Mouse (Mus musculus): Measurements from ENCODE around the gene Tmem138.
"Not testable (repeated sequence)": the region's sequence is repeated elsewhere in the genome, so short reads cannot be mapped to it uniquely, and the experiment has no call there.

The Tmem138 gene

DNA sequence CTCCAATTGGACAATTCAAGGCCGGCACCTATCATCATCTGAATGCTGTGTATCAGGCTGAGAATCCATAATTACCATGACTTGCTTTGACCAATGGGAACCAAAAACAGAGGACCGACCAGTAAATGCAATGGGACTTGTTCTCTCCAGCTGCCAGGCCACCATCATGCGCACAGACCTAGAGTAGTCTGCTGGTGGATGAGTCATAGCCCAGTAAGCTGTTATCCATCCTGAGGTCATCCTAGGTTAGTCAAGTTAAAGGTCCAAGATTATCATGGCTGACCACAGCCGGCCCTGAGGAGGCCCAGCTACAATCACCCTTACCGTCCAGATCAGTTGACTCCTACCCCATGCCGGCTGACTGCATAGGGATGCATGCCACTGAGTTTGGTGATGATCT is 7.5 kb downstream of the Tmem138 start:
- no peak for DNase-seq (ENCODE audit: low spot score)

DNA sequence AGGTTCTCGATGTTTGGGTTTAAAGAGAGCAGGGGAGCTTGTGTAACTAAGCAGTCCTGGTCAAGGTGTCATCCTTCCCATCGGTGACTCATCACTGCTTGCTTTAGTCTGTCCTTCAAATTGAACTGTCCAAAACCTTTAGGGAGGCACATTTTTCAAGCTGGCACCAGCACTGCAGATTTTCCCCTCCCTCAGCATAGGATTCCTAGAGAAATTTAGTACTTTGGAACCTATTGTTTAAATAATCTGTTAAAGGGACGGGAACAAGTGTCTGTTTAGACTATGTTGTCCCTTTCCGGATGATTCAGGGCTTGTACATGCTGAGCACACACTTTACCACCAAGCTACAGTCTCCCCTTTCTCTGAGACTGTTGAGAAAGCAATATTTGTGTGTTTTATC is 11.9 kb downstream of the Tmem138 start:
- DNase-seq (ENCODE audit: low spot score) = no peak

DNA sequence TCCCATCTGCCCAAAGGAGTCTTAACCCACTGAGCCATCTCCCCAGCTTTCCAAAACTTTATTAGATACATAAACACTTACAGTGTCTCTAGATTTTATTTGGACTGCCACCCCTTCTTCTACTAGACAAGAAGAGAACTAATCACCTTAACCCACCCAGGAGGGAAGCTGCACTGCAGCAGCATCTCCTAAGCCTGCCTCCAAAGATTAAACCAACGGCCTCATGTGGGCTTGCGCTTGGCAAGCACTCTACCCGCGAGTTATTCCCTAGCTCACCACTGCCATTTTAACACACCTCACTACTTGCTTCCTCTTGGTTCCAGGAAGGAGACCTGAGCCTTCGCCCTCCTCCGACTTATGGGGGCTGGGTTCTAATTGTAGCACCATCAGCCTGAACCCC is 12.9 kb downstream of the Tmem138 start:
- no peak for DNase-seq (ENCODE audit: low spot score)

DNA sequence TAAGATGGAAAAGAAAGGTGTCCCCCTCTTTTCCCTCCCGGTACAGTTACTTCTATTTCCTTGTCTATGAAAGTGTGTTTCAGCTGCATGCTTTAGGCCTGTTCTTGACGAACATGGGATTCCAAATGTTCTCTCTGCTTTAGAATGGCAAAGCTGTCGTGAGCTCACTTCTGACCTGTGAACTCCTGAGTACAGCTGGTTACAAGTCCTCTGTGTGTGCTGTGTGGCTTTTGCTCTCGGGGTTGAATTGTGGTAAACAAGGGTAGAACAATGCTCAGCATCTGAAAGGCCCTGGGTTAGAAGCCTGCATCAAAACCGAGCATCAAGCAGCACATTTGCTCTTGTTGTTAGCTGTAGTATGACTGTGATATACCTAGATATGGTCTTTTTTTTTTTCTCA is 14.8 kb downstream of the Tmem138 start:
- DNase-seq (ENCODE audit: low spot score) = no peak

DNA sequence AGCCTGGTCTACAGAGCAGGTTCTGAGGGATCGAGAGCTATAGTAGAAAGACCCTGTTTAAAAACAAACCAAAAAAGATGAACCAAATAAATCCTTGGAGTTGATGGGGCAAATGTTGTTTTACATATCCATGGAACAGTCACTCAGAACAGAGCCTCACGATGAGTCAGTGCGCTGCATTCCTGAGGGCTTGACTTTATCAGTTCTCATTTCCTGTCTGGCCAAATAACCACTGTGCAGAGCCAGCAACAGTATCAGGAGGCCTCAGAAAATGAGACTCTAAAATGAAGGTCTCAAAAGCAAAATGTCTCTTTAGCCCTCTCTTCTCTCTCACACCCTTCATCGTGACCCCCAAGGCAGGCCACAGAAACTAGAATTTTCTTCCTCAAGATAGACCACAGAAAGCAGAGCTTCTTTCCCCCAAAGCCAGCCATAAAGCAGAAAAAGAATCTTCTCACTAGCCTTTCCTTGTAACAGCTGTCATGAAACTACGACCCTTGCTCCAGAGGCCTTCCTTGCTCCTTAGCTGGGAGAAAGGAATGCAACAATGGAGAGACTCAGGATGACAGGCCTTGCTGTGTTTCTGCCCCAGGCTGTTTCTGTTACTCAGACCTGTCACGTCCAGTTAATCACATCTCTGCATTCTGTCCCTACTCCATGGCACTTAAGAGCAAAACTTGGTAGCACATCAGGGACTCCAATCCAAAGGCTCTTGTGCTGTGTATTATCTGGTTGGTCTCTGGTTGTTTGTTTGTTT is 15.4 kb downstream of the Tmem138 start:
- peak; percentile 46 for DNase-seq (ENCODE audit: low spot score)

DNA sequence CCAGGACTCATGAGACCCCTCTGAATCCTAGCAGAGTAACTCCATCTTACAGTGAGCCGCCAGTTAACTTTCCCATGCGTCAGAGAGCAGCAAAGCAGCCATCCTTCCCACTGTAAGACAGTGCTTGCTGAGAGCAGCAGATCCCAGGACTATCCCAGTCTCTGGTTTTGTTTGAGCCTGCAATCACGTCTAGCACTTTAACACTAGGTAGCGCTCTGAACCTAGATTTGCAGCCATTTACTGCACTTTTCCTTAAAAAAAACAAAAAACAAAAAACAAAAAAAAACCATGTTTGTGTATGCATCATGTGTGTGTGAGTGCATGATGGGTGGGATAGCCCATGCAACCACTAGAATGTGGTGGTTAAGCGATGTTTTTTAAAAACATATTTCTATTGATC is 17.1 kb downstream of the Tmem138 start:
- DNase-seq (ENCODE audit: low spot score) = no peak

DNA sequence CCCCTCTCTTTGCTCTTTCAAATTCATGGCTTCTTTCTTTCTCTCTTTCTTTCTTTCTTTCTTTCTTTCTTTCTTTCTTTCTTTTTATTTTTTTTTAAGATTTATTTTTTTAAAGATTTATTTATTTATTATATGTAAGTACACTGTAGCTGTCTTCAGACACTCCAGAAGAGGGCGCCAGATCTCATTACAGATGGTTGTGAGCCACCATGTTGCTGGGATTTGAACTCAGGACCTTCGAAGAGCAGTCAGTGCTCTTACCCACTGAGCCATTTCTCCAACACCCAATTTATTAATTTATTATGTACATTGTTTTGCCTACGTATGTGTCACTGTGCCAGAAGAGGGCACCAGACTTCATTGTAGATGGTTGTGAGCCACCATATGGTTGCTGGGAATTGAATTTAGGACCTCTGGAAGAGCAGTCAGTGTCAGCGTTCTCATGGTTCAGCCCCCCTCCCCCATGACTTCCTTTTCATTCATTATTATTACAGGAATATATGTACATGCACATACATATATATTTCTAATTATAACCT is 19.3 kb downstream of the Tmem138 start:
- not testable (repeated sequence) for DNase-seq (ENCODE audit: low spot score)

DNA sequence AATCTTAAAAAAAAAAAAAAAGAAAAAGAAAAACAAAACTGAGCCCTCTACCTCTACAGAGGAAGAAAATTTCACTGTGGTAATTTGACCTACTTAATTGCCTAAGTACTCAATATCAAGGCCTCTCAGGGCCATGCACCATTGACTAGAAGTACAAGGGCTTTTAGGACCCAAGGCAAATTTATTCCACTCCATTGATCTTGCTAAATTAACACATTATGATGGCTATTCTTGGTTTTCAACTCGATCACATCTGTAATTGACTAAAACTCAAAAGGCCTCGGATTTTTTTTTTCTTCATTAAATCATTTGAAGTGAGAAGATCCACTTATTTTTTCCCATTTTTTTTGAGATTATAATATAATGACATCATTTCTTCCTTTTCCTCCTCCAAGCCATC is 19.7 kb downstream of the Tmem138 start:
- no peak for DNase-seq (ENCODE audit: low spot score)

DNA sequence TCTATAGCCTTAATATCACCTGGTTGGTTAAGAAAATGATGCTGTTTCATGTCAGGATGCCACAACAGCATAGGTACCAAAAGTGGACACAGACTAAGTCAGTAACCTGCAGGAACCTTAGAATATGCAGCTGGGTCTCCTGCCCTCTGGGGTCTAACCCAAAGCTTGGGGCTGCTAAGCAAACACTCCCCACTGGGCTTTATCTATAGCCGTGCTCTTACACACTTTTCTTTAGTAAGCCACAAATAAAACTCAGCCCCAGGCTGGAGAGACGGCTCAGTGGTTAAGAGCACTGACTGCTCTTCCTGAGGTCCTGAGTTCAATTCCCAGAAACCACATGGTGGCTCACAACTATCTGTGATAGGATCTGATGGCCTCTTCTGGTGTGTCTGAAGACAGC is 20.2 kb downstream of the Tmem138 start:
- no peak for DNase-seq (ENCODE audit: low spot score)

DNA sequence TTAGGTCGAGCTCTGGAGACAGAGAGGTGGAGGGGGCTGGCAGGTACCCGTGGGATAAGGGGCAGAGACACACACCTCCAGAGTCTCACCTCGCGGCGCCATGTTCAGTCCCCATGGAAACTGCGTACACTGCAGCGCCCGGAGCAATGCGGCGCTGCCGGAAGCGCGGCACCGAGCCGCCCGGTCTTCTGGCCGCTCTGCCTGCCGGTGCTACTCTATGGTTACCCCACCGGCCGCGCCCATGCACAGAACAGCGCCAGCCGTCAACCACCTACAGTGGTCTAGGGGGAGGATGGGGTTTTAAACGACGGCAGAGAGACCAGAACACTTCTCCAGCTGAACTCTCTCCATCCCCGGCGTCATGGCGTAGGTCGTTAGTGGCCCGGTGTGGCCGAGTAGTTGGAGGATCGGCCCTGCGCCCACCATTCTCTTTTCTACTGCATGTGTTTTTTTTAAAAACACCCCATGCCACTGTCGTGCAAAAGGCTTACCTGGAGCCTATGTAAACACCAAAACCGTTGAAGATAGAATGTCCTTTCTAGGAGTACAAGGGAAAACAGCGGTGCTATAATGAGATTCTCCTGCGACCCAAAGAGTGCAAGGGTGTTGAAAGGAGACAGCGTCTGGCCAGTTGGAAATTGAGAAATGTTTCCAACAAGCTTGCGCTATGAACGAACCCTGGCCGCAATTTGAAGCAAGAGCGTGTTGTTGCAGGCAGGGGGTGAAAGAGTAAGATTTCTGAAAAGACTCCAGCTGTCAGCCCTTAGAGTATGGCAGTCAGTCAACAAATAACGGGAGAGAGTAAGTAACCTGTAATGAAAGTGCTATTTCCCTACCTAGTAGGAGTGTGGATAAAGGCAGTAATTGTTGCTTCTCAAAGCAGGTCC is 21.3 kb downstream of the Tmem138 start, which contains the start of gene Tmem216:
Tmem216 (minus strand) TSS at position 615 of the 887 bp plus-strand sequence.
- peak; percentile 85 for DNase-seq (ENCODE audit: low spot score)

DNA sequence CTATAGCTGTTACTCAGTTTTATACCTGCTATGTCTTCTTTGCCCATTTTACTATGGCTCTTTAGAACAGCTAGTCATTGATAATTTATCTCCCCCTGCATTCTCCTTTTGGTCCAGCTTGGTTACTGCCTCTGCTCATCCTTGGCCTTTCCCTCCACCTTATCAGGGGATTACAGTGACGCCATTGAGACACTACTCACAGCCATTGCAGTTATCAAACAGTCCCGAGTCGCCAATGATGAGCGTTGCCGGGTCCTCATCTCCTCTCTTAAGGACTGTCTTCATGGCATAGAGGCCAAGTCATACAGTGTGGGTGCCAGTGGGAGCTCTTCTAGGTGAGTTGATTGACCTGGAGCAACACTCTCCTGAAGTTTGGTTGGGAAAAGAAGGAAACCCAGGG is 37.7 kb downstream of the Tmem138 start:
- no peak for DNase-seq (ENCODE audit: low spot score)

DNA sequence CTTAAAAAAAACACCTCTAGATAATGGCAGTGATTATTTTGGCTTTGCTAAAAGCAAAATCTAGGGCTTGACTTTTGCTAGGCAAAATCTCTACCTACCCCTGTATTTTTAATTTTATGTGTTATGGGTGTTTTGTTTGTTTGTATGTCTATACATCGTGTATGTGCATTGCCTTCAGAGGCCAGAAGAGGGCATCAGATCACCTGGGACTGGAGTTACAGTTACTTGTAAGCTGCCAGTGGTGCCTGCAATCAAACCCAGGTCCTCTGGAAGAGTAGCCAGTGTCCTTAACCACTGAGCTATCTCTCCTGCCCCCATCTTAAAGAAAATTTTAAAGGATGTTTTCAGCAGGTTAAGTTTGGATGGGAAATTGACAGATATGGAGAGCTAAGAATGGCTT is 47.1 kb downstream of the Tmem138 start:
- no peak for DNase-seq (ENCODE audit: low spot score)

DNA sequence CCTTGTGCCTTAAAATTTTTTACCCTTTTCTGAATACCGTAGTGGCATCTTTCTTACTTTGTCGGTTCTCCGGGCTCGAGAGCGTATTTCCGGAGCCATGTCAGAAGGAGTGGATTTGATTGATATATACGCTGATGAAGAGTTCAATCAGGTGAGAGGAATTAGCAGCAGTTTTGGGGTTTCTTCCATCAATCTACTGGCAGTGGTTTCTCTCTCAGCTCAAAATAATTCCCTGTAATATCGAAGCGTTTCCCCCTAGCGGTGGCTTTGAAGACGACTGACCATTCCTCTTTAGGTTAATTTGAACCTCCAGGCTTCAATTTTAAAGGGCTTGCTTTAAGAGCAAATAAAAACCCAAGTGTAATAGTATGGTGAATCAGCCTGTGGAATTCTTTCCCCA is 51.3 kb downstream of the Tmem138 start, which contains the start of gene Sdhaf2:
Sdhaf2 (minus strand) TSS at position 233 of the 400 bp plus-strand sequence.
- DNase-seq (ENCODE audit: low spot score) = peak; percentile 22

DNA sequence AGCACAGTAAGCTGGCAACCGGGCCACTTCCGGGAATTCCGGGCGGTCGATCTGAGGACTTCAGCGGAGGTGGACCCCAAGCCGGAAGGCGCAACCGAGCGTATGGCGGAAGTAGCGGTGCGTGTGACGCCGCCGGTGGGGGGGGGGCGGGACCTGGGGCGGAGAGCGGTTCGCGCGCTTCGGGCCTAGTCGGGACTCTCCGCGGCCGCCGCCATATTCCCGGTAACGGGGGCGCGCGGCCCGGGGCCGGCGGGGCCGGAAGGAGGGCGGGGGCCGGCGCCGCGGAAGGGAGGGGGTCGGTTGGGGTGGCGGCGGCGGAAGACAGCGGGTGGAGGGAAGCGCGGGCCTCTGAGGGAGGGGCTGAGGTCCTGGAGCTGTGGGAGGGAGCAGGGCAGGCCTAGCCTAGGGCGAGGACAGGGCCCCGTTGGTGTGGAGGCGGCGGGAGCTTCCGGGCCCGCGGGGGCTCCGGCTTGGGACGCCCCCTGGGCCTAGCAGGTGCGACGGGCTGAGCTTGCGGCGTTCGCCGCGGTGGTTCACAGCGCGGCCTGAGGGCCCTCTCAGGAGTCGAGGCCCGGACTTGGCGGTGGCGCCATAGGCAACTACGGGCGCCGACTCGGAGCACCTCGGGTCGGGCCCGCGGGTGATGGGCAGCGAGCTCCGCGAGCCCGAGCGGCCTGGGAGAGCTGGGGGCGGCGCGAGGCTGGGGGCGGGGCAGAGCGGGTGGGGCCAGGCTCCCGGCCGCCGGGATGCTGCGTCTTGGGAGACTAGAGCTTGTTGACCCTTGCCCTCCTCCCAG is 51.9 kb downstream of the Tmem138 start, which contains the start of gene Cpsf7:
Cpsf7 (plus strand) TSS at position 161 of the 796 bp plus-strand sequence.
- peak; percentile 93 for DNase-seq (ENCODE audit: low spot score)

DNA sequence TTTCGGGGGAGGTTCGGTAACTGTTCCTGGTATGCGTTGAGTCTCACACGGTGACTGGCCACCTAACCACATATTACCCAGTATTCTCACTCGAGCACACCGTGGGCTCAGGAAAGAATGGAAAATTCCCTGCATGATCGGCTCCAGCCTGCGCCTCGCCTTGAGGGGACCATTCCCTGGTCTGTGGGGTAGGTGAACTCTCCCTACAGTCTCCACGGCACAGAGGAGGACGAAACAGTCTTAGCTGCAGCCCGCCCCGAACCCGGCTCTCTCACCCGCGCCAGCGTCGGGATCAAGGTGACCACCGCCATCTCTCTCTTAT is 52.4 kb downstream of the Tmem138 start:
- DNase-seq (ENCODE audit: low spot score) = no peak

DNA sequence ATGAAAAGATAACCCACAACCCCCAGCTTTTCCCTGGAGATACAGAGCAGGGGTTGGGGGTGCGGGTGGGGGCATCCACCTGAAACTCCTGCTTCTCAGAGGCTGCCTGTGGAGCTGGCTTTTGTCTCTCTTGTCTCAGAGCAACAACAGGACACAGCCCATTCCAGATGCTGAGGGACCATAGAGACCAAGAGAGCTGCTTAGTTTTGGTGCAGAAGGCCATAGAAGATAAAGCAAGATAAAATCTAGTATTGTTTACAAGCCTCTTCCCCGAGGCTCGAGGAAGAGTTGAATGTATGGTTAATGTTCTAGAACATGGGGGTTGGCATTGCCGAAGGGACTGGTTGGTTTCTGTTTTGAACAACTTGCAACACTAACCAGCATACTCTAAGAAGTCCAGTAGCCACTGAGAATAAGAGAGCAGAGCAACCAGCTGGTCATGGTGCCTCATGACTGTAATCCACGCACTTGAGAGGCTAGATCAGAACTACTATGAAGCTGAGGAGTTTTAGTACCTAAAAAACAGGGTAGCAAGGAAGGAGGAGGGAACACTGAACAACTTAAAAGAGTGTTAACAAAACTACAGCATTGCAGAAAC is 53.6 kb downstream of the Tmem138 start:
- no peak for DNase-seq (ENCODE audit: low spot score)

DNA sequence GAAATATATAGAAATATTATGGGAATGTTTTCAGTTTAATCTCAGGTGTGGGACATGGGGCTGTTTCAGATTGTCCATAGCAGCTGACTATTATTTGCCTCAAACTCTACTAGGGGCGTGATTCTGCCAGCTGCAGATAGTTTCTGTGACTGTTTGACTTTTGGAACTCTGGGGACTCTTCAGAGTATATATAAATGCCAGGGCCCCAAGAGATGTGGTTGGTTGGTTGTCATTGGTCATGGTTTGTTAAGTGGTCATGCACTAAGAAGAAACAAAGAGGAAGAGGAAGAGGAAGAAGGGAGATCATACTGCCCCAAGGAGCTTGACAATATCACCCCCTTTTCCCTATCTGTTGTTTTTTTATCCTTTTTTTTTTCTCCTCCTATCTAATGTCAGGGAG is 55.2 kb downstream of the Tmem138 start:
- DNase-seq (ENCODE audit: low spot score) = no peak

Measured in urinary bladder, postnatal 14 days (tissue).